Mouse (Mus musculus) hindbrain, embryonic 13.5 days (tissue): ENCODE results near the gene Aplp1. TPM values are rescaled to one million over a fixed set of nuclear protein-coding genes. Genes with fewer than 3 reads are reported as not detected.
"Not testable (repeated sequence)": the region's sequence is repeated elsewhere in the genome, so short reads cannot be mapped to it uniquely, and the experiment has no call there.

ENCODE experiments used
- ATAC-seq: fragments of 200-750 bp; cut with Nextera tagmentation; 2 replicates; pipeline ENCODE4 v1.8.0; 2017; ENCODE audit warnings: moderate TSS enrichment; ENCODE audit not compliant: low FRiP score
- H3K27ac ChIP-seq: fragments of 300-500 bp; sonication (generic); 2 replicates; pipeline ENCODE4 v1.5.1; 2015; ENCODE audit warnings: inconsistent platforms, mild to moderate bottlenecking, moderate library complexity
- H3K27me3 ChIP-seq: fragments of 300-500 bp; sonication (generic); 2 replicates; pipeline ENCODE4 v1.6.1; 2015; ENCODE audit warnings: mild to moderate bottlenecking, inconsistent platforms
- H3K36me3 ChIP-seq: fragments of 300-500 bp; sonication (generic); 2 replicates; pipeline ENCODE4 v1.6.1; 2015; ENCODE audit warnings: mild to moderate bottlenecking, inconsistent platforms
- H3K4me1 ChIP-seq: fragments of 300-500 bp; sonication (generic); replicated peaks from 2 replicates; pipeline ENCODE4 v1.6.1; 2015; ENCODE audit warnings: inconsistent platforms
- H3K4me2 ChIP-seq: fragments of 300-500 bp; sonication (generic); 2 replicates; pipeline ENCODE4 v1.6.1; 2015; ENCODE audit warnings: inconsistent platforms, mild to moderate bottlenecking, moderate library complexity
- H3K4me3 ChIP-seq: fragments of 300-500 bp; sonication (generic); 2 replicates; pipeline ENCODE4 v1.5.1; 2015; ENCODE audit warnings: mild to moderate bottlenecking, inconsistent platforms
- H3K9ac ChIP-seq: fragments of 300-500 bp; sonication (generic); 2 replicates; pipeline ENCODE4 v1.6.1; 2015; ENCODE audit warnings: mild to moderate bottlenecking, inconsistent platforms
- H3K9me3 ChIP-seq: fragments of 300-500 bp; sonication (generic); 2 replicates; pipeline ENCODE4 v1.6.1; 2016; ENCODE audit warnings: inconsistent platforms
- WGBS: fragments of 180-500 bp; shearing (Covaris S2); methylation state at CpG from one replicate; pipeline ENCODE4 v1.1.7; 2015; 5-methylcytosine and 5-hydroxymethylcytosine counted together
- polyA plus RNA-seq: library from polyadenylated mRNA; unstranded; fragments of >200 nt; fragmentation: Nextera tagmentation; extraction: Ambion mirVana; gene quantifications from 2 replicates; pipeline ENCODE4 v1.2.1, GENCODE M21; 2015

Aplp1 gene
- 583 and 599 TPM in 2 replicates for polyA plus RNA-seq

DNA sequence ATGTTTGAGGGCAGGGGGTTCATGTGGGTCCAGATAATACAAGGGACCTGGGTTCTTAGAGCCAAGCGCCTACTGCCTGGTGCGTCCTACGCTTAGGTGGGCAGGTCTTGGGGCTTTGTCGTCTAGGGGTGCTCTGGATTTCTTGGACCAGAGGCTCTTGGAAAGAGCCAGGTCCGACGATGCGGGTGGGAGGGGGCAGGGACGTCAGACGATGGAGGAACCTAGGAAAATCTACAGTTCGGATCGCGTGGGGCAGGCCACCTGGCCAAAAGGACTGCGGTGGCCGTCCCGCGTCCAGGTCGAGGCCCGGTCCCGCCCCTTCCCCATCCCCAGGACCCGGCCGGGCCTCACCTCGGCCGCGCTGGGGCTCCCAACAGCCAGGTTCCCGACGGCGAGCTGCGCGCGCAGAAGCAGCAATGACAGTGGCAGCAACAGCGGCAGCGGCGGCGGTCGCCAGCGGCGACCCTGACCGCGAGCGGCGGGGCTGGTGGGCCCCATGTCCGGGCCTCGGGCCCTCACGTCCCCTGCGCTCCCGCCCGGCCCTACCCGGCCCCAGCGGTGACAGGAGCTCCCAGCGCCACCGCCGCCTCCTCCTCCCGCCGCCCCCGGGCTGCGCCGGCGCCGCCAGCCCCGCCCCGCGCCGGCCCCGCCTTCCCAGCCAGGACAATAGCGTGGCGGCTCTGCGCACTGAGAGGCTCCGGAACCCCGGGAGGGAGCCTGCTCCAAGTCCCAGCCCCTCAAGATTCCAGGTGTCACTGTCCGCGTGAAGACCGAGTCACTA, at the start of gene Aplp1:
TSS of gene Aplp1 (minus strand) at position 565 of the 781 bp plus-strand sequence.
- Histone ChIP-seq H3K4me2 (peak within 1 kb of the TSS; percentile 91), H3K4me3 (peak within 1 kb of the TSS; percentile 87), H3K4me1 (peaks cover 42% of the 10 kb centered on the region), H3K36me3 (peaks cover 31% of the 10 kb centered on the region), H3K9ac (peak within 1 kb of the TSS; percentile 99), H3K27ac (peak within 1 kb of the TSS; percentile 99), H3K9me3 (no peaks in the 10 kb centered on the region), H3K27me3 (no peaks in the 10 kb centered on the region)
- ATAC-seq, result peak; percentile 79
- WGBS, result 1% methylated on average over 55 of the region's 72 CpGs

DNA sequence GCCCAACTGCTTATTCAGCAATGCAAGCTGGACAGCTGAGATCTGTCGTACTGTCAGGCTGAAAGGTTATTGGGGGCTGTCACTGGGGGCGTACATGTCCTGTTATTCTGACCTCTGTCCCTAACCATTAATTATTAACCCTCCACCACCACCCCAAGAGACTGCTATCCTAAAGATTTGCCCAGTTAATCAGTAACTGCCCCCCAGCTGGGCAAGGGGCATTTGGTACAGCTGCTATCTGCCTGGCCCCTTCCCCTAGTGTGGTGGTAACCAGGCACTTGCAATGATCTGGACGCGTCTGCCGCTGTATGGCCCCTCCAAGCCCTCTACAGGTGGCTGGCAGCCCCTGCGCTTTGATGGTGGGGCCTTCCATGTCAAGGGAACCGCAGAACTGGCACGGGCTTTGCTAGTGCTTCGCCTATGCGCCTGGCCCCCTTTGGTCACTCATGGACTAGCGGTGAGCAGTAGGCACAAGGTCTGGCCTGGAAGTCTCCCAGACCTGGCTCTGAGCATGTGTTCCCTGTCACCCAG, 48.1 kb upstream of the Aplp1 start, which contains the start of gene Prodh2:
TSS of gene Prodh2 (plus strand) at position 222 of the 531 bp plus-strand sequence.
- no peak within 1 kb of the TSS for H3K27ac ChIP-seq
- H3K4me3 ChIP-seq, result no peak within 1 kb of the TSS
- H3K4me2 ChIP-seq, result no peak within 1 kb of the TSS
- no peak within 1 kb of the TSS for H3K9ac ChIP-seq
- H3K27me3 ChIP-seq, result peaks cover 9% of the 10 kb centered on the region; the same call in 1 of the 2 replicates
- H3K9me3 ChIP-seq, result no peaks in the 10 kb centered on the region
- no peak for ATAC-seq
- 48% methylated on average over 11 of the region's 11 CpGs for WGBS
- H3K36me3 ChIP-seq, result no peaks in the 10 kb centered on the region
- H3K4me1 ChIP-seq, result no peaks in the 10 kb centered on the region

DNA sequence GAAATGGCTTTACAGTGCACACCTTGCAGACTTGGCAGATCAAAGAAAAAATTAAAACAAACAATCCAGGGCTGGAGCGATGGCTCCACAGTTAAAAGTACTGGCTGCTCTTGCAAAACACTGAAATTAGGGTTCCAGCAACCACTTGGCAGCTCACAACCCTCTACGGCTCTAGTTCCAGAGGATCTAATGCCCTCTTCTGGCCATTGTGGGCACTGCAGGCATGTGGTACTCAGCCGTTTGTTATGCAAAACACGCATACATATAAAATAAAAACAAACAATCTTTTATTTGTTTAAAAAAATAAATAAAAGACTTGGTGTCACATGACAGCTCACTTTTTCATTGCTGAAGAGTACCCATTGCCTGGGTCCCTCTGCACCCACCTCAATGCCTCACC, 47.4 kb upstream of the Aplp1 start:
- no peaks in the 10 kb centered on the region for H3K9me3 ChIP-seq
- ATAC-seq, result no peak
- 11% methylated on average over 4 of the region's 4 CpGs for WGBS

DNA sequence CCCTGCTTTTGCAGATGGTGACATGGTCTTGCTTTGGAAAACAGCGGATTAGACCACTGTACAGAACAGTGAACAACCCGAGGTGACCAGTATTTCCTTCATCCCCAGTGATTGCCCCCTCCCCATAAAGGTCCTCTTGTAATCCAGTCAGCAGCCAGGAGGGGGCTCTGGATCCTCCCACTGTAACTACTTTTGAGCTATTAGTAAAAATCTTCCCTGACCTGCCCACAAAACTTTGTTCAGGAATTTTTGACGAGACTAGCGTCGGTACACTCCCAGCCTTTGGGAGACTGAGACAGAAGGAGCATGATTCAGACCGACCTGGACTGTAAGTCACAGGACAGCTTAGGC, 45.6 kb upstream of the Aplp1 start:
- no peak overlapping the region for H3K4me3 ChIP-seq
- no peak overlapping the region for H3K27ac ChIP-seq
- no peaks in the 10 kb centered on the region for H3K4me1 ChIP-seq
- no peak for ATAC-seq
- peaks cover 9% of the 10 kb centered on the region; the same call in 1 of the 2 replicates for H3K27me3 ChIP-seq
- no peak overlapping the region for H3K9ac ChIP-seq
- no peak overlapping the region for H3K4me2 ChIP-seq
- H3K9me3 ChIP-seq, result no peaks in the 10 kb centered on the region
- 23% methylated on average over 6 of the region's 6 CpGs for WGBS
- H3K36me3 ChIP-seq, result no peaks in the 10 kb centered on the region

More for the DNA sequence above, 47.4 kb upstream of the Aplp1 start:
- Histone ChIP-seq H3K4me3 (no peak overlapping the region), H3K4me2 (no peak overlapping the region), H3K27ac (no peak overlapping the region), H3K36me3 (no peaks in the 10 kb centered on the region), H3K9ac (no peak overlapping the region), H3K4me1 (no peaks in the 10 kb centered on the region), H3K27me3 (peaks cover 9% of the 10 kb centered on the region; the same call in 1 of the 2 replicates)

DNA sequence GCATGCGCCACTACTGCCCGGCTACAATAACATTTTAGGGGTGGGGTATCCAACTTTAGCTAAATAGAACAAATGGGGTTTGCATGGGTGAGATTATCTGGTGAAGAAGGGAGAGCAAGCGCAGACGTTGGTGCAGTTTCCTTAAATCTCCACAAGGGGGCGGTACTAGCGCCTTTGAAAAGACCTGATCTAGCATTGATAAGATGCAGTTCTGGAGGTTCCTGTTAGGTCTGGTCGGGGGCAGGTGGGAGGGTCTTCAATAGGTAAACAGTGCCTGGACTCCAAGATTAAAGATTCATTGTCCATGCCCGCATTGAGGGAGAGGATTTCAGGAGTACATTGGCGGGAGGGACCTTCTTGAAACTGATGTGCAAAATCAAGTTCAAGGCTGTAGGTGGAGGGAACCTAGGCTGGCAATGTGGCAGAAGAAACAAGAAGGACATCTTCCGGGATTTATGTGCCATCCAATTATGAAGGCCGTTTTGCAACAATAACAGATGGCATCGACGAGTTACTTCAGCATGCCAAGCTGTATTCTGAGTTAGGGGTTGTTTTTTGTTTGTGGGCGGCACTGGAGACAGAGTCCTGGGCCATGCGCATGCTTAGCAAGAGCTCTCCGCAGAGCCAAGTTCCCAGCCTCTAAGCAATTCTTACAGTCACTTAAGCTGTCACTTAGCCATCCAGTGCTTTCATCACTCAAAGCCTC, 45.1 kb upstream of the Aplp1 start:
- Histone ChIP-seq H3K27me3 (peaks cover 11% of the 10 kb centered on the region; the same call in 1 of the 2 replicates), H3K9me3 (no peaks in the 10 kb centered on the region), H3K4me3 (no peak overlapping the region), H3K9ac (no peak overlapping the region), H3K4me1 (no peaks in the 10 kb centered on the region), H3K36me3 (no peaks in the 10 kb centered on the region), H3K4me2 (no peak overlapping the region), H3K27ac (no peak overlapping the region)
- WGBS, result 31% methylated on average over 16 of the region's 16 CpGs
- no peak for ATAC-seq

DNA sequence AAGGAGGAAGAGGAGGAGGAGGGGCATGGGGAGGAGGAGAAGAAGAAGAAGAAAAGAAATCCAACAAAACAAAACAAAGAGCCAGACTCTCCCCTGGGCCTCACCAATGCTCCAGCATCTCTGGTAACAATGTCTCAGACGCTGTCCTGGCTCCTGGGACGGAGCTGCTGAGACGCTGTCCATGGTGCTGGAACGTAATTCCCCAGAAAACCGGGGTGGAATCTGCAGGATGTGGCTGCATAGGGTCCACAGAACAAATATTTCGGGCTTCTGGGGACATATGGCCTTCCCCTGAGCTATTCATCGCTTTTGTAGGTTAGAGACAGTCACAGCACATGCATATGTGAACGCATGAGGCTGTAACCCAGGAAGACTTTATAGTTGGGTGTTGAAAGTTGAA, 38.9 kb upstream of the Aplp1 start:
- ATAC-seq, result no peak
- Histone ChIP-seq H3K4me1 (no peaks in the 10 kb centered on the region), H3K9me3 (no peaks in the 10 kb centered on the region), H3K27me3 (peaks cover 28% of the 10 kb centered on the region), H3K4me3 (no peak overlapping the region), H3K4me2 (no peak overlapping the region), H3K9ac (no peak overlapping the region), H3K27ac (no peak overlapping the region), H3K36me3 (no peaks in the 10 kb centered on the region)
- WGBS, result 20% methylated on average over 8 of the region's 8 CpGs

DNA sequence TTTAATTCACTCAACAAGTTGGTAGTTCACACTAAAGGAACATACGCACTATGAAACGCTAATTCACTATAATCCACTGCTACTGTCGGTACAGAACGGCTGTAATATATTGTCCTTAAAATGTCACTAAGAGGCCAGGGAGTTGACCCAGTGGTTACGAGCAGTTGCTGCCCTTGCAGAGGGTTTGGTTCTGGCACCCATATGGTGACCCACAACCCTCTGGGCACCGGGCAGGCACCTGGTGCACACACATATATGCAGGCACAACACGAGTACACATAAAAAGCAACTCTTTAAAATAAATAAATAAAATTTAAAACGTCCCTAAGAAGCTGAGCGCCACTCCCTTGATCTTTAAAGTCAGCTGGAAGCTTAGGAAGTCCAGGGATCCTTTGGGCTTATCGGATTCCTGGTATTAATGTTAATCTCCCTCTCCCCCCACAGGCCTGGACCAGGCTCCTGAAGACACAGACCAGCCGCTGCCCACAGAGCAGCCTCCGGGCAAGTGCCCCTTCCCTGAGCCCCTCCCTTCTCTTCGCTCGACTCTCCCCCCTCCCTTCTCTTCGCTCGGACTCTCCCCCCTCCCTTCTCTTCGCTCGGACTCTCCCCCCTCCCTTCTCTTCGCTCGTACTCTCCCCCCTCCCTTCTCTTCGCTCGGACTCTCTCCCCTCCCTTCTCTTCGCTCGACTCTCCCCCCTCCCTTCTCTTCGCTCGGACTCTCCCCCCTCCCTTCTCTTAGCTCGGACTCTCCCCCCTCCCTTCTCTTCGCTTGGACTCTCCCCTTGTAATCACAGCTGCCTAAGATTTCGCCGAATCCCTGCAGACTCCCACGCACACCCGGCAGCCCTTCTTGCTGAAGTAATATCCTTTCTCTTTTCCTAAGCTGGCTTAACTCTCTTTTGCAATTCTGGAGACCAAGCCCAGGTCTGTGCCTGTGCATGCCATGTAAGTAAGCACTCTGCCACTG, 32.4 kb upstream of the Aplp1 start:
- Histone ChIP-seq H3K4me2 (peak overlapping the region; percentile 58), H3K27ac (0 out of 2 replicates have a peak overlapping the region, but pooled peaks have one; percentile 35), H3K36me3 (no peaks in the 10 kb centered on the region), H3K9ac (peak overlapping the region; percentile 60; the same call in 1 of the 2 replicates), H3K27me3 (peaks cover 23% of the 10 kb centered on the region), H3K9me3 (no peaks in the 10 kb centered on the region), H3K4me3 (peak overlapping the region; percentile 35), H3K4me1 (peaks cover 10% of the 10 kb centered on the region)
- 8% methylated on average over 32 of the region's 32 CpGs for WGBS
- ATAC-seq, result peak; percentile 59; the same call in 1 of the 2 replicates

DNA sequence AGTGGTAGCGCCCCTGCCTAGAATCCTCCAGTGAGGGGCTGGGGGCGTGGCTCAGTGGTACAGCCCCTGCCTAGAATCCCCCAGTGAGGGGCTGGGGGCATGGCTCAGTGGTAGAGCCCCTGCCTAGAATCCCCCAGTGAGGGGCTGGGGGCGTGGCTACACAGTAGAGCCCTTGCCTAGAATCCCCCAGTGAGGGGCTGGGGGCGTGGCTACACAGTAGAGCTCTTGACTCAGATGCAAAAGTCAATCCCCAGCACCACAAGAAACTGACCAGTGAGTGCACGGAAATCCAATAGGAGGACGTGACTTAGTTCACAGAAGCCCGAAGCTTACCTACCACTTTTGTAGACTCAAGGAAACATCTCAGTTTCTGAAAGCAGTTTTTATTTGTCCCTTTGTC, 30.8 kb upstream of the Aplp1 start:
- WGBS, result 84% methylated on average over 6 of the region's 7 CpGs
- not testable (repeated sequence) for H3K36me3 ChIP-seq, H3K27ac ChIP-seq, H3K4me2 ChIP-seq, H3K9me3 ChIP-seq, ATAC-seq, H3K9ac ChIP-seq, H3K4me1 ChIP-seq, H3K4me3 ChIP-seq
- peaks cover 17% of the 10 kb centered on the region for H3K27me3 ChIP-seq

DNA sequence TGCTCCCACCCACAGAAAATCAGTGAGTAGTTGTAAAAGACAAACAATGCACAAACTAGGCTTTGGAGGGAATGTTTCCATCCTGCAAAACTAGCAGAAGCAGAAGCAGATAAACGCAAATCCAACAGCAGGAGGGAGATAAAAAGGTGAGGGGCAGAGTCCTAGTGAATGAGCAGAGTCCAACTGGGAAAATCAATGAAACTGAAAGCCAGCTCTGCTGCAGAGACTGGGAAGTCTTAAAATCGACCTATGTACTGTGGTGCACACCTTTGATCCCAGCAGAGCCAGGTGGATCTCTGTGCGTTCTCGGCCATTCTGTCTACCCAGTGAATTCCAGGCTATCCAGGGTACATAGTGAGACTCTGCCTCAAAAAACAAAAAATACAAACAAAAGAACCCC, 29.7 kb upstream of the Aplp1 start:
- peaks cover 13% of the 10 kb centered on the region for H3K27me3 ChIP-seq
- no peaks in the 10 kb centered on the region for H3K36me3 ChIP-seq
- H3K4me1 ChIP-seq, result peaks cover 10% of the 10 kb centered on the region
- no peak overlapping the region for H3K9ac ChIP-seq
- H3K4me2 ChIP-seq, result no peak overlapping the region
- no peak overlapping the region for H3K27ac ChIP-seq
- H3K4me3 ChIP-seq, result no peak overlapping the region
- no peaks in the 10 kb centered on the region for H3K9me3 ChIP-seq
- WGBS, result 73% methylated on average over 4 of the region's 4 CpGs
- ATAC-seq, result no peak

DNA sequence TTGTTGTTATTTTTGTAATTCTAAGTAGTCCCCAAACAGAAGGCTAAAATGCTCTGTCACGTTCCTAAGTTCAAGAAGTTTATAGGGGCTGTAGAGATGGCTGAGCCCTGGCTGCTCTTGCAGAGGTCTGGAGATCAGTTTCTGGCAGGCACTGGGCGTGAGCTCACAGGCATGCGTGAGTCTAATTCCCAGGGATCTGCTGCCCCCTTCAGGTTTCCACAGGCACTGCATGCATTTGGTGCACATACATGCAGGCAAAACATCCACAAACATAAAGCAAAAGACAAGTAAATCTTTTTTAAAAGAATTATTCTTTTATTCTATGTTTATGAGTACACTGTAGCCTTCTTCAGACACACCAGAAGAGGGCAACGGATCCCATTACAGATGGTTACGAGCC, 27.1 kb upstream of the Aplp1 start:
- whole genome bisulfite sequencing, result 42% methylated on average over 5 of the region's 5 CpGs
- no peak overlapping the region for H3K4me2 ChIP-seq
- no peak for ATAC-seq
- H3K27ac ChIP-seq, result no peak overlapping the region
- H3K4me3 ChIP-seq, result no peak overlapping the region
- H3K27me3 ChIP-seq, result peaks cover 25% of the 10 kb centered on the region
- H3K9me3 ChIP-seq, result no peaks in the 10 kb centered on the region
- peaks cover 1% of the 10 kb centered on the region for H3K4me1 ChIP-seq
- H3K9ac ChIP-seq, result no peak overlapping the region
- H3K36me3 ChIP-seq, result no peaks in the 10 kb centered on the region

DNA sequence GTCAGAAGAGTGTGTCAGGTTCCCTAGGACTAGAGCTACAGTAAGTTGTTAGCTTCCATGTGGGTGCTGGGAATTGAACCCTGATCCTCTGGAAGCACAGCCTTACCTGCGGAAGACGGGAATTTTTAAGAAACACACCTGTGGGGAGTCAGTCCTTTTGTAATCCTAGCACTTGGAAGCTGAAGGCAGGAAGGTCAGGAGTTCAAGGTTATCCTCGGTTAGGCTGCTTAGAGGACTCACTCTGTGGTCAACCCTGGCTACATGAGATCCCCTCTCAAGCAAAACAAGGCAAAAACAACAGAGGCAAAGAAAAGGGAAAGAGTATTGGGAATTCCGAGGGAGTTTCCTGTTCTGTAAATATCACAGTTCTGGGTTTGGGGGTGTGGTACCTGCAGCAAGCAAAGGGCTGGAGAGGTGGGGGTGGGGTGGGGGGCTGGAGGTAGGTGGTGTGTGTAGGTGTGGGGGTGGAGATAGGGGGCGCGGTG, 19.5 kb upstream of the Aplp1 start:
- Histone ChIP-seq H3K9ac (no peak overlapping the region), H3K27ac (no peak overlapping the region), H3K27me3 (peaks cover 90% of the 10 kb centered on the region), H3K9me3 (no peaks in the 10 kb centered on the region), H3K36me3 (no peaks in the 10 kb centered on the region), H3K4me3 (no peak overlapping the region), H3K4me2 (no peak overlapping the region), H3K4me1 (peaks cover 17% of the 10 kb centered on the region)
- WGBS, result 15% methylated on average over 6 of the region's 6 CpGs
- ATAC-seq, result no peak
